Mouse (Mus musculus): ENCODE measurements around the gene Slc7a7.

DNA sequence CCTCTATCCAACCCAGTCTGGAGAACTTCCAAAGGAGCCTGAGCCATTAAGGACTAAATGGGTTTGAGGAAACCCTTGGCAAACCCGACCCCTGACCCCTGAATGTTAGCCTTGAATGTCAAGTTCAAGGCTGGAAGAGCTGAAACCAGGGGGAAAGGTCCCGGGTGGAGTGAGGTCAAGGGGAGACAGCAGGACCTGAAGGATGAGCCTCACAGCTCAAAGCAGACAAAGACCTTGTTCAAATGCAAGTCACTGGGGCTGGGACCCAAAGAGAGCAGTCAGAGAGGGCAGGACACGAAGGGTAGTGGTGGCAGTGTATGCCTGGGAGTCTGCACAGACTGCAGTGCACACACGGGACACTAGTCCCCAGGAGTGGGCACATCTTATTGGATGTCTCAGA is 23.8 kb upstream of the Slc7a7 start:
- TF ChIP-seq CTCF (IDR thresholded peaks at IDR 0.05) (no peak), EP300 (IDR thresholded peaks at IDR 0.05; ENCODE audit: insufficient read depth, low read depth, low read length) (no peak)

Data from heart, adult 2 months (tissue).